Mouse (Mus musculus) left cerebral cortex, postnatal 10 days (tissue): ENCODE data around the gene Slc22a23. TPM values are rescaled to one million over a fixed set of nuclear protein-coding genes. Genes with fewer than 3 reads are reported as not detected.

Experiments
- DNase-seq, 2 experiments: peaks; one replicate each; pipeline ENCODE4 v3.0.0; 2021 to 2022; ENCODE audit warnings: low spot score in 2 of 2, mixed read lengths in 1 of 2; ENCODE audit errors: extremely low spot score in 1 of 2
- intact Hi-C: fragments of 180-260 bp; cut with DNase I; formaldehyde crosslinking; loops from one replicate; pipeline ENCODE4 v1.15.1; 2025
- total RNA-seq, 2 experiments: library from RNA; stranded (reverse); gene quantifications; 2 replicates each; pipeline ENCODE4 v1.2.3; 2021

Gene Slc22a23
- total RNA-seq, 2 experiments from 2014 or later = 70.3 to 73.6 TPM

DNA sequence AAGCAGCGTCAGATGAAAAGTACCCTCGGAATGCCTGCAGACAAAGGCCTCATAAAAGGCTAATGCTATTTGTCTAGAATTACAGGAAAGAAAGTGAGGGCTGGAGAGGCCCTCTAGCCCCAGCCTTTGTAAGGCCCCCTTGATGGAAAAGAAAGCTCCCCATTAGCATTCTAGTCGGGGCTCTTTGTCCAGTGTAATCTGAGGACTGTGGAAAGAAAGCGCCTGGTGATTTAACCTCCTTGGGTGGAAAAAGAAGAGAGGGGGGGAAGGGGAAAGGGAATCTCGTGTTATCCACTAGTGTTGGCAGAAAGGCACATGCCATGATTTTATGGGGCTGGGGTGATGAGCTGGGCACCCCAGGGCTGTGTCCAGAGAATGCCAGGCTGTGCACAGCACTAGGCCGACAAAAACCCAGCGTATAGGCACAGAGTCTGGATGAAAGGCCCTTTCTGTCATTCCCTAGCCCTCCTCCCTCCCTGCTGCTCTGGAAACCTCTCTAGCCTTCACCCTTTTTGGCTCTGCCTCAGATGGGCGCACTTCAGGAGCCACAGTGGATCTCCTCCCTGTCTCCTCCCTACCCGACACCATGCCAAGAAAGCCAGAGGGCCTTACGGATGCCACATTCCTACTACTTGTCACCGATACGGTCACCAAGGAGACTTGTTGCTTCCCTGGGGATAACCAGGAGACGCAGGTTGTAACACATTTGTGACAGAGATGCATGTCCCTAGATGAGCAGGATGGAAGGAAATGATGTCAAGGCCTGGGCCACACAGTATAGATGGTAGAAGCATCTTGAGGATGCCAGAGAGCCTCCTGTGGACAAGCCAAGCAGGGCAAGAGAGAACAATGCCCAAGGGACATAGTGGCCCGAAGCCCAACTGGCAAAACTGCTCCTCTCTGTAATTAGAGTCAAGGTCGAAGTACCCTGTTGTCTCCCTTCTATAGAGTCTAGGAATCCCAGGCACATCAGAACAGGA, 95.8 kb downstream of the Slc22a23 start:
- peak; percentile 51 to 53 for DNase-seq
- intact Hi-C loops = no loop called here

DNA sequence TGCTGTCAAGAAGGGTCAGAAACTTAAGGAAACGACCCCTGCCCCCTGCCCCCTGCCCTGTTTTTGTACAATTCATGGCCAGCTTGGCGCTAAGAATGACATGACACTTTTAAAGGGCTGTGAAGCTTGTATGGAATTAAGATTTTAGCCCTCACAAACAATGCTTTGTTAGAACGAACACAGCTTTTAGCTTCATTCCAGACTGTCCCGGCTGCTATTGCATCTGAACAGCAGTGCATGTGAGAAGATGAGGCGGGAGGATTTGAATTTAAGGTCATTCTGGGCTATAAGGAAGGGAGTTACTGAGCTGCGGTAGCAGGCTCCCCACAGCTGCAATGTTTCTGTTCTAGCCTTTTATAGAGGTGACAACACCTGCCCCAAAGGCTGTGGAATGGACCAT, 96.9 kb downstream of the Slc22a23 start:
- intact Hi-C loops = no loop called here
- DNase-seq = no peak

DNA sequence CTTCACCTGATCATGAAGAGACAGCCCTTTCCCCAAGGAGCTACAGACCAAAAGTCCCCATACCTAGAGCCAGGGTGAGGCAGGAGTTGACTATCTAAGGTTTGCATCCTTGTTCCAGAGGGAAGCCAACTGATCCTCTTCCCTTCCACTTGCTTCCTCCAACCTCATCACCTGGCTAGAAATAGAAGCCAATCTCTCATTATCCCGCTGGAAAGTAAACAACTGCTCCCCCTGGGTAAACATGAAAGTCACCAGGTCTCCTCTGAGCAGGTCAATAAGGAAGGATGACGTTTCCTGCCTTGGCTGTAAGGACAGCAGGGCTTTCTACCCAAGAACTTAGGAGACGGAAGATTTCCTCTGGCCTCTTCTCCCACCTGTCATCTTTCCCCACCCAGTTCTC, 98.2 kb downstream of the Slc22a23 start:
- intact Hi-C loops = no loop called here
- DNase-seq = no peak

DNA sequence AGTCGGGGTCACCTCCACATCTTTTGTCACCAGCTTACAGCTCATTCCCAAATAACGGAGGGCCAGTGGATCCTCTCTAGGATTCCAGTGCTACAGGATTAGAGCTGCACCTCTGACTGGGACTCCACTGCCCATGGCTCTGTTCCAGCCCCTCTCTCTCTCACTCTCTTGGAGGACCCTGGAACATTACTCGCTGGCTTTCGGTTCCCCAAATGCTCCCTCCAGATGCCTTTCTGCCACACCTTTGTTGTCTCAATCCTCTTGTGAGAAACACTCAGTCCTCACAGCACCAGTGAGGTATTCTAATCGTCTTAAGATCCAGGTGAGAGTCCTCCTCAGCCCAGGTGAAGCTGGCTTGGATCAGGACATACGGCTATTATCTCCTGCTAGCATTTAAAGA, 99.8 kb downstream of the Slc22a23 start:
- DNase-seq = no peak
- intact Hi-C loops = no loop called here

DNA sequence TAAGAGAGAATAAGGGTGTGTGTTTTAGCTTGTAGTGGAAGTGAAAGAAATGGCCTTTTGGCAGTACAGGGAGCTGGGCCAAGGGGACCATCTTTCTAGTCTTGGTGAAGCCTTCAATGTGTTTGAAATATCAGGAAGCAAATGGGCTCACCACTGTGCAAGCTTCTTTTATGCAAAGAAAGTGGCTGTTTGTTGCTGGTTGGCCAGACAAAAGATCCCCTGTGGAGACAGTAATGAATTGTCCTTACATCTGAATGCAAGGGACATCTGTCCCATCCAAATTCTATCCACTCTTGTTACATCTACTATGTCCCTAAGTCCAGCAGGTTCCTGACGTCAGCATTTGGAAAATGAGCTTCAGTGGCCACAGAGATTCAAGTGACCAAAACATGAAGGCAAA, 100.8 kb downstream of the Slc22a23 start:
- intact Hi-C loops = no loop called here
- peak in 1 of 2 experiments; percentile 45 for DNase-seq

DNA sequence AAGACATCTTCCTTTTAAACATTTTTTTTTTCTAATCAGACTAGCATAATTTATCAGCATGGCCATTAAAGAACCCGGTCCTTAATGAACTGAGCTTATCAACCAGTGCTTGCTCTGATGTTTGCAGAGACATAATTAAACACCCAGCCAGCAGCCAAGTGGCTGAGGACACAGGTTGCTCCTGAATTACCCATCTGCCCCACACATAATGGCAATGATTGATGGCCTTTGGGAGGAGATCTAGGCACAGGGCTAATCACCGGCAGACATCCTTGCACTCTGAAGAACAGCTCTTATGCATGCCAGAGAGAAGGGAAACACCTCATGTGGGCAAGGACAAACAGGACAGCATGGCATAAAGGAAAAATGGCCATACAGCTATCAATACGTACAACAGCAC, 102.8 kb downstream of the Slc22a23 start:
- intact Hi-C loops = no loop called here
- no peak for DNase-seq

DNA sequence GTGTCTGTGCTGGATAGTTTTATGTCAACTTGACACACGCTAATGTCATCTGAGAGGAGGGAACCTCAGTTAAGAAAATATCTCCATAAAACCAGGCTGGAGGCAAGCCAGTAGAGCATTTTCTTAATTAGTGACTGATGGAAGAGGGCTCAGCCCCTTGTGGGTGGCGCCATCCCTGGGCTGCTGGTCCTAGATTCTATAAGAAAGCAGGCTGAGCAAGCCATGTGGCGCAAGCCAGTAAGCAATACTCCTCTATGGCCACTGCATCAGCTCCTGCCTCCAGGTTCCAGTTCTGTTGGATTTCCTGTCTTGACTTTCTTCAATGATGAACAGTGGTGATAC, 104.9 kb downstream of the Slc22a23 start:
- DNase-seq = no peak
- intact Hi-C loops = no loop called here

DNA sequence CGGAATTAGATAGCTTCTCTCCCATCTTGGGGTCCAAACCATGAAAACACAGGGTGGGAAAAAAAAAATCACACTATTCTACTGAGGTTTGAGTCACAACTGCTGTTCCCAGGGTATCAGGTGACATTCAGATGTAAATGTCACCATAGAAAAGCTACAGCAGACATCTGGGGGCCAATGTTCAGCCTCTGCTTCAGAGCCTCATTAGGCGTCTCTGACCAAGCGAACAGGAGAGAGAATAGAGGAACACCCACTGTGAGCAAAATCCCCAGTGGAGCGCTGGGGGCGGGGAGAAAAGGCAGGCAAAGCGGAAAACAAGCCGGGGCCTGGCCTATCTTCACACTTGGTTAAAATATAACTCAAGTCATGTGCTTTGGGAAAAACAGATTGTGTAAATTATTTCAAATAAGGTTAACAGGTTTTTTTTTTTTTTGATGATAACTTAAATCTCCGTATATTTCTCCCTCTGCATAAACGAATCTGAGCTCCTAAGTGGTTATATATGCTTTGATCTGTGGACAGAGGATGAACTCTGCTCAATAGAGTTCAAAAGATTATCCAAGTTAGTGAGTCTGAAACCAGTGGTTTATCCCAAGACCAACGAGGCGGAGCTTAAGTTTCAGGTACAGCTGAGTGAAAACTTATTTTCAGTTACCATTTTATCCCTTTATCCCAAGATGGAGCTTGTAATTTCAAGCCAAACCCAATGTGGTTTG, 105.5 kb downstream of the Slc22a23 start:
- DNase-seq = no peak
- intact Hi-C loops = no loop called here

DNA sequence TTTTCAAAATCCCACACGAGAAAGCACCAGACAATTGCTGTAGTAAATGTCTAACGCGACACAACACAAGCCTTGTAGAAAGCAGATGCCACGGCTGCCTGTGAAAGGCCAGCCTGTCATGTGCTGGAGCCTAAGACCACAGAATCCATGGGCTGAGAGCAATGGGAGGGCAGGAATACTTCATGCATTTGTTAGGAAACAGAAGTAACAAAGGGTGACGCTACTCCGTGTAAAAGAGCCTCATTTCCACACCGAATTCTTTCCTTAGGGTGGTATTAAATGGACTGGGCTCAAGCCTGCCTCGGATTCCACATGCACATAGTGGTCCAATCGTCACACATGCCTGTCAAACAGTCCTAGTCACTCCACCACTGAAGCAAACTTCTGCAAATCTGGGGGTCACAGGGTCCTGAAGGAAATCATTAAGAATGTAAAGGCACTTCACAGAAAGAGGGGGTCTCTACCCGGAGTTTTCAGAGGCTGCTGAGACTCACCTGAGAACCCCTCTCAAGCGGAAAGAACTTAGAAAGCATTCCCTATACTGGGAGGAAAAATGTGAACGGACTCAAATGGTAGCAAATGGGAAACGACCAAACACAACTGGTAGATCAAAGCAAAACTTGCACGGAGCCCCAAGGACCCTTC, 106.2 kb downstream of the Slc22a23 start:
- intact Hi-C loops = no loop called here
- DNase-seq = no peak

DNA sequence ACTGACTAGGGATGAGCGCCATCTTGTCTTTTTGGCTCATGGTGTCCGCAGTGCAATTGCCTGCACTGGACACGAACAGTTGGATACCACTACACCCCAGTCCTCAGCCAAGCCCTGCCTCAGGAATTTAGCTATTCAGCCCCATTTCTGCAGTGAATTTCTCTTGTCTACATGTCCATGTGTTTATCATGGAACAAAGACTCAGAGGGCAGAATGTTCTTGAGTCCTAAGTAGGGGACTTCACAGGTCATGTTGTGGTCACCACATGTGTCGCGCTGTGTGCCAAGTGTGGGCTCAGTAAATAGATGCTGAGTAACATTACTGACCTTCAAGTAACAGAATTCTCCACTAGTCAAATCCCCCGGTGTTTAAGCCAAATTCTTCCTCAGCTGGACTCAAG, 109.9 kb downstream of the Slc22a23 start:
- intact Hi-C loops = no loop called here
- no peak for DNase-seq

DNA sequence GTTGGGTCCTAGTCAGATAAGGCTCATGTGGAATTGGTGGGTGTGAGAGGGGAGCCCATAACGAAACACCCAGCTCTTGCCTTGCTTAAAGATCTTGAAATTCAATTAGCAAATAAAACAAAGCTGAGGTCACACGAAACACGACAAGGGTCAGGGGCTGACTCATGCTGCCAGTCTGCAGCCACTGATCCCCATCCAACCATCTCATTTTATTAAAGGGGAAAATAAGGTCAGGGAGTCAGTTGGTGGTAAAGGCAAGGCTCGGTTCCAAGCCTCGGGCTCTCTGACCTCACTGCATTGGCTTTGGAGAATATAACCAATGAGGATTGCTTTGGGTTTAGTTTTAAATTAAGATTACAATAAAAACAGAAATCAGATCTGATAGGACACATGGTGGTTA, 110.5 kb downstream of the Slc22a23 start:
- intact Hi-C loops = no loop called here
- DNase-seq = no peak

DNA sequence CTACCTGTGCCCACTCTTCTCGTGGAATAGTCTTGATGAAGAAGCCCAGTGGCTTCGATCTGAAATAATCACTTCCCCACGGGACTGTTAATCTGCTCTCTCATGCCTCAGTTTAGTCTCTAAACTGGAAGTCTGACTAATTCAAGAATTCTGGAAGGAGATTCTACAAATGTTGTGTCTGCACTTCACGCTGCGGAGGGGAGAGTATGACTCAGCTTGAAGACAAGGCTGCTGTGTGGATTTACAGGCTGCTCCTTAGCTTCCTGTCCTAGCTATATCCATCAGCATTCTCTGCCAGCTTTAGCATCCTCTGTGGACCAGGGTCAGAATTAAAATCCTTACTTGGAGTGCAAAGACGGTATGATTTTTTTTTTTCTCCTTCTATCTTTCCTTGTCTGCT, 112.0 kb downstream of the Slc22a23 start:
- intact Hi-C loops = no loop called here
- no peak for DNase-seq

DNA sequence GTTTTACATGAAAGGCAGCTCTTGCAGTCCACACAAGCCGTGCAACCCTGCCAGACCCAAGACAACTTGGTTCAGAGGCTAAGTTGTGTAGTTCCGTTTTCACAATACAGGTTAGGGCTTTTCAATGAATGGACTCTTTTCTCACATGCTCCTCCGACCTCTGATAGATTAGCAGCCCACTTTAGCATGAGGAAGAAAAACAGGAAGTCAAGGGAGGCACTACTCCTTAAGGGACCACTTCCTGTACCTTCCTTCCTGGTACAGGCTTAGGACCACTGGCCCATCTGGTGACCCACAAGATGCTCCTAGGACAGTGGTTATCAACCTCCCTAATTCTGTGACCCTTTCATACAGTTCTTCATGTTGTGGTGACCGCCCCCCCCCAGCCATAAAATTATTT, 116.1 kb downstream of the Slc22a23 start:
- intact Hi-C loops = no loop called here
- DNase-seq = no peak

DNA sequence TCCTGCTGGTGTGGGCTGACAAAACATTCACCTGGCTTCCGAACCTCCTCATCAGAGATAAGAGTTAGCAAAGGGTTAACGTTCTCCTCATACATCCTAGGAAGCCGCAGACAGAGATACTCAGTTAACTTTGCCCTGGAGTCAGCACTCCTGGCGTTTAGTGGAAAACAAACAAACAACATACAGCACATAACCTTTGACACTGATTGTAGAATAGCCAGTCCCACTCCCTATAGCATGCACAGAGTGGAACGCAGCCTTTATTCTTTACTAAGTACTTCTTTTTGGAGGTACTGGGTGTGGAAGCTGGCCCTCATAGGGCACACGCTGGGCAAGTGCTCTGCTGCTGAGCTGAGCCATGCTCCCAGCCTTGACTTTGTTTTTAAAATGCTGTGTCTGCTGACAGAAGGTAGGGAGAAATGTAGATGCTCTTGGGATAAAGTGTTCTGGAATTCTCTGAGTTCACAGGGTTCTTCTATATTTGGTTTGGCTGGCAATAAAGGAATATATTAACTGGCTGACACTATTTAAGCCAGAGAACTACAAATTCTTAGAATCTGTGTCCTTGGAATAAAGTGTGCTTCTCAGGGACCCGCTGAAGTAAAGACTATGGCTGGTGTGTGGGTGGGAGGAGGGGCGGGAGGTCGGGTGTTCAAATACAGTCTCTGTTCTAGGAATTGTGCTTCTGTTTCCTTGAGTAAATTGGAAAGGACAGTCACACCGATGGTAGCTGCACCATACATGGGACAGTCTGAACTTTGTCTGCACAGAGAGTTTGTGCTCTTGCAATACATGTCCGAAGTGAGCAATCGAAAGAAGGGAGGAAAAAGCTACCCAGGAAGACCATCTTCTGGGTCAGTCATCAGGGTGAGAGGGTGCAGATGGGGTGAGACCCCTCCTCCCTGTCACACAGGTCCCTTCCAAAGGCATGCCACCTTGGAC, 117.0 kb downstream of the Slc22a23 start:
- intact Hi-C loops = no loop called here
- DNase-seq = no peak

DNA sequence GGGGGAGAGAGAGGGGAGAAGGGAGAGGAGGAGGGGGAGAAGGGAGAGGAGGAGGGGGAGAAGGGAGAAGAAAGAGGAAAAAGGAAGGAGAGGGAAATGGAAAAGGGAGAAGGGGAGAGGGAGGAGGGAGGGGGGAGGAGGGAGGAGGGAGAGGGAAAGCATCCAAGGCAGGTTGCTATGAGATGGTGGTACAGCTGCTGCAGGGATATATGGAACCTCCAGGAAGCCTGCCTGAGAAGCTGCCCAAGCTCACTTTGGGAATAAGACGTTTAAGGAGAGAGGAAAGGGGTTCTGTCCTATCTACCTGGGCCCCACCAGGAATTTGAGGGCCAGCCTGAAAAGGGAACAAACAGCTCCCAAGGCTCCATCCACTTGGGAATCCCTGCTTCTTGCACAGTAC, 118.0 kb downstream of the Slc22a23 start:
- intact Hi-C loops = no loop called here
- no peak for DNase-seq

DNA sequence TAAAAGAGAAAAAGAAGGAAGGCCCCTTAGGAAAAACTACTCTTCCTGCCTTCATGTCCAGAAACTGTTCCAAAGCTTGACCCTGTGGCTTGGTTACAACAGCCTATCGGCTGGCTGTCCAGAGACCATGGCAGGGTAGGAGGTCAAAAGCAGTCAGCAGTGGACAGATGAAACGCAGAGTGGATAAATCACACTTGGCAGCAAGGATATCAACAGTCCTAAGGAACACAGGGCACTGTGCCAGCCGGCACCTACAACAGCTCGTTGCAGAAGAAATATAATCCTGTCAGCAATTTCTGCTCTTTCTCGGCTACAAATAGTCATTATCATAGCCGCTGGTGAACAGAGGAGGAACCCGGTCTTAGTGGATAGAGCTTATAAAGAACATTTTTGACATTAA, 122.0 kb downstream of the Slc22a23 start:
- peak in 1 of 2 experiments; percentile 51 for DNase-seq
- intact Hi-C loops = no loop called here

DNA sequence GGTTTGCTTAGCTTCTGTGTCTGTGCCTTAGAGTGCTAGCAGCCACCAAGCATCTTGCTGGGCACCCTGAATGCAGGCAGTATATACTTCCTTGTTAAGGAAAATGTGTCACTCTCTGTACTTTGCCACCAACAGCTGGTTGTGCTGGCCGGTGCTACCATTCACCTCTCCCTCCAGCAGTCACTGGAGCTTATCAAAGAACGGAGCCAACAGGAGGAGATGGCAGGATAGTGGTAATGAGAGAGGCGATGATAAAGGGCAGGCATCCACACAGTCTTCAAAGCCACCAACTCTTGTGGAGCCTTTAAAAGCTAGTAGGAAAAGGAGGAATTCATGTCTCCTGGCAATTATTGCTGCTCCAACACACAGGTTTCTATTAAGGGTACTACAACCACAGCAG, 125.3 kb downstream of the Slc22a23 start:
- no peak for DNase-seq
- intact Hi-C loops = no loop called here

DNA sequence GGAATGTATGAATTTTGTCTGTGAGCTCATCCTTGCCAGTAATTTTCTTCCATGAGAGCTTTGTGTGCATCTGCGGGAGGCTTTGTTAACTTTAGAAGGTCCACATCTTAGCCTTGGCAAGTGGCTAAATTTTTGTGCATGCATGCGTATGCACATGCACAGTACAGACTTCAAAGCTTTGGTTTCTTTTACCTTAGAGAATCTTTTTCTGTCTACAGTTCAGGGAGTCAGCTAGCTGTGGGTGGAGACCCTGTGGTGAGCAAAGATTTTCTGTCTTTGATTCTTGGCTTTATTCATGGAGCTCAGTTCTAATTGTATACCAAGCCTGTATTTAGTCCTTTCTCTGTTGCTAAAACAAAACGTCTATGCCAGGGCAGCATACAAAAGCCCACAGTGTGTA, 126.2 kb downstream of the Slc22a23 start:
- intact Hi-C loops = no loop called here
- DNase-seq = no peak

DNA sequence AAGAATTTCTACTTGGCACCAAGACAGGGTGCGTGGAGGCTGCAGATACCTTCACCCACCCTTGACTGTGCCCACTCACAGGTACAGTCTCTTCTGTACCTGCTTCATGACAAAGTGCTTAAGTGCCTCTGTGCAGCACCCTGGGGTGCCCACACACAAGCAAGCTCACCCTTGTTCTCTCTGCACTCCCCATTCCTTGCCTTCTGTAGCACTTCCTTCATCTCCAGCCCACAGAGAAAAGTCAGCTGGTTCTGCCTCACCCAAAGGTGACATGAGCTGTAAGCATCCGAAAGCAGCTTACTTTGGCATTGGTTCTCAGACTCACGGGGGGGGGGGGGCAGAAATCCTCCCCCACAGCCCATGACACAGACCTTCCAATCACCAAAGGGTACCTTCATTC, 130.1 kb downstream of the Slc22a23 start:
- no peak for DNase-seq
- intact Hi-C loops = no loop called here
